Mouse (Mus musculus): ENCODE results near the gene Hbb-bh2. TPM values are rescaled to one million over a fixed set of nuclear protein-coding genes. Genes with fewer than 3 reads are reported as not detected.
"Not testable (repeated sequence)": the region's sequence is repeated elsewhere in the genome, so short reads cannot be mapped to it uniquely, and the experiment has no call there.

The Hbb-bh2 gene
- polyA plus RNA-seq, 1 experiment from 2014 or later = not detected

GRCm38 (mm10) chr7:103854669-103855068 is 14.3 kb upstream of the Hbb-bh2 start:
- no peak for ATAC-seq (ENCODE audit: insufficient read depth, low FRiP score)
- Histone ChIP-seq H3K9me3 (replicated peaks; ENCODE audit: control insufficient read depth, low read length) (no peaks in the 10 kb centered on the region), H3K36me3 (ENCODE audit: control insufficient read depth, insufficient read depth, low read length) (no peaks in the 10 kb centered on the region), H3K4me1 (ENCODE audit: control insufficient read depth, insufficient read depth, low read length) (no peaks in the 10 kb centered on the region), H3K9ac (ENCODE audit: low read length) (no peak overlapping the region), H3K27ac (ENCODE audit: low read length) (no peak overlapping the region), H3K4me3 (replicated peaks; ENCODE audit: low read length) (no peak overlapping the region), H3K27me3 (ENCODE audit: control insufficient read depth, insufficient read depth, low read length) (no peaks in the 10 kb centered on the region), H3K4me2 (ENCODE audit: low read depth, low read length) (no peak overlapping the region)
- 56% methylated on average over 1 of the region's 1 CpGs for WGBS

GRCm38 (mm10) chr7:103853090-103853489 is 12.8 kb upstream of the Hbb-bh2 start, which contains the start of gene Hbb-y:
Gene Hbb-y, minus strand, starts transcription at chr7:103853216.
- no peaks in the 10 kb centered on the region for H3K4me1 ChIP-seq (ENCODE audit: control insufficient read depth, insufficient read depth, low read length)
- no peaks in the 10 kb centered on the region for H3K36me3 ChIP-seq (ENCODE audit: control insufficient read depth, insufficient read depth, low read length)
- 64% methylated on average over 2 of the region's 2 CpGs for WGBS
- no peak within 1 kb of the TSS for H3K4me2 ChIP-seq (ENCODE audit: low read depth, low read length)
- H3K27me3 ChIP-seq (ENCODE audit: control insufficient read depth, insufficient read depth, low read length) = no peaks in the 10 kb centered on the region
- H3K9me3 ChIP-seq (replicated peaks; ENCODE audit: control insufficient read depth, low read length) = no peaks in the 10 kb centered on the region
- ATAC-seq (ENCODE audit: insufficient read depth, low FRiP score) = no peak
- no peak within 1 kb of the TSS for H3K9ac ChIP-seq (ENCODE audit: low read length)
- H3K27ac ChIP-seq (ENCODE audit: low read length) = no peak within 1 kb of the TSS
- H3K4me3 ChIP-seq (replicated peaks; ENCODE audit: low read length) = no peak within 1 kb of the TSS

- H3K4me2 ChIP-seq (ENCODE audit: low read depth, low read length) = no peak overlapping the region
- H3K4me1 ChIP-seq (ENCODE audit: control insufficient read depth, insufficient read depth, low read length) = no peaks in the 10 kb centered on the region
- H3K27me3 ChIP-seq (ENCODE audit: control insufficient read depth, insufficient read depth, low read length) = no peaks in the 10 kb centered on the region
- no peaks in the 10 kb centered on the region for H3K36me3 ChIP-seq (ENCODE audit: control insufficient read depth, insufficient read depth, low read length)
- H3K9me3 ChIP-seq (replicated peaks; ENCODE audit: control insufficient read depth, low read length) = no peaks in the 10 kb centered on the region
- H3K9ac ChIP-seq (ENCODE audit: low read length) = no peak overlapping the region
- no peak overlapping the region for H3K4me3 ChIP-seq (replicated peaks; ENCODE audit: low read length)
- WGBS = 28% methylated on average over 2 of the region's 2 CpGs
- ATAC-seq (ENCODE audit: insufficient read depth, low FRiP score) = no peak
- H3K27ac ChIP-seq (ENCODE audit: low read length) = no peak overlapping the region
Measured at GRCm38 (mm10) chr7:103844525-103845325, 4.4 kb upstream of the Hbb-bh2 start.

- Histone ChIP-seq H3K4me2 (ENCODE audit: low read depth, low read length) (no peak within 1 kb of the TSS), H3K4me1 (ENCODE audit: control insufficient read depth, insufficient read depth, low read length) (no peaks in the 10 kb centered on the region), H3K27me3 (ENCODE audit: control insufficient read depth, insufficient read depth, low read length) (no peaks in the 10 kb centered on the region), H3K9ac (ENCODE audit: low read length) (no peak within 1 kb of the TSS), H3K36me3 (ENCODE audit: control insufficient read depth, insufficient read depth, low read length) (no peaks in the 10 kb centered on the region), H3K4me3 (replicated peaks; ENCODE audit: low read length) (no peak within 1 kb of the TSS), H3K9me3 (replicated peaks; ENCODE audit: control insufficient read depth, low read length) (no peaks in the 10 kb centered on the region), H3K27ac (ENCODE audit: low read length) (no peak within 1 kb of the TSS)
- no peak for ATAC-seq (ENCODE audit: insufficient read depth, low FRiP score)
- WGBS = 69% methylated on average over 2 of the region's 2 CpGs
Measured at GRCm38 (mm10) chr7:103843034-103843433, 2.7 kb upstream of the Hbb-bh2 start, which contains the start of gene Hbb-bh1. Gene Hbb-bh1, minus strand, starts transcription at chr7:103843164.

- Histone ChIP-seq H3K36me3 (ENCODE audit: control insufficient read depth, insufficient read depth, low read length) (no peaks in the 10 kb centered on the region), H3K9me3 (replicated peaks; ENCODE audit: control insufficient read depth, low read length) (no peaks in the 10 kb centered on the region), H3K27ac (ENCODE audit: low read length) (no peak within 1 kb of the TSS), H3K27me3 (ENCODE audit: control insufficient read depth, insufficient read depth, low read length) (no peaks in the 10 kb centered on the region), H3K4me2 (ENCODE audit: low read depth, low read length) (no peak within 1 kb of the TSS), H3K4me3 (replicated peaks; ENCODE audit: low read length) (no peak within 1 kb of the TSS), H3K9ac (ENCODE audit: low read length) (no peak within 1 kb of the TSS), H3K4me1 (ENCODE audit: control insufficient read depth, insufficient read depth, low read length) (no peaks in the 10 kb centered on the region)
- ATAC-seq (ENCODE audit: insufficient read depth, low FRiP score) = peak; percentile 86
- 90% methylated on average over 4 of the region's 4 CpGs for WGBS
Measured at GRCm38 (mm10) chr7:103827808-103828207, 12.5 kb downstream of the Hbb-bh2 start, which contains the start of gene Hbb-bs. Gene Hbb-bs, minus strand, starts transcription at chr7:103828096.

GRCm38 (mm10) chr7:103827139-103827538 is 13.2 kb downstream of the Hbb-bh2 start:
- H3K36me3 ChIP-seq (ENCODE audit: control insufficient read depth, insufficient read depth, low read length); H3K4me1 ChIP-seq (ENCODE audit: control insufficient read depth, insufficient read depth, low read length); H3K9ac ChIP-seq (ENCODE audit: low read length); H3K9me3 ChIP-seq (replicated peaks; ENCODE audit: control insufficient read depth, low read length); H3K27me3 ChIP-seq (ENCODE audit: control insufficient read depth, insufficient read depth, low read length); H3K27ac ChIP-seq (ENCODE audit: low read length); H3K4me2 ChIP-seq (ENCODE audit: low read depth, low read length); H3K4me3 ChIP-seq (replicated peaks; ENCODE audit: low read length); ATAC-seq (ENCODE audit: insufficient read depth, low FRiP score): not testable (repeated sequence)
- no CpG with 5 or more reads among the region's 2 CpGs for WGBS

- H3K9ac ChIP-seq (ENCODE audit: low read length) = no peak overlapping the region
- no peaks in the 10 kb centered on the region for H3K4me1 ChIP-seq (ENCODE audit: control insufficient read depth, insufficient read depth, low read length)
- H3K9me3 ChIP-seq (replicated peaks; ENCODE audit: control insufficient read depth, low read length) = no peaks in the 10 kb centered on the region
- no peaks in the 10 kb centered on the region for H3K36me3 ChIP-seq (ENCODE audit: control insufficient read depth, insufficient read depth, low read length)
- no peak overlapping the region for H3K4me3 ChIP-seq (replicated peaks; ENCODE audit: low read length)
- 0 out of 2 replicates have a peak, but pooled peaks have one; percentile 7 for ATAC-seq (ENCODE audit: insufficient read depth, low FRiP score)
- no peak overlapping the region for H3K27ac ChIP-seq (ENCODE audit: low read length)
- no peak overlapping the region for H3K4me2 ChIP-seq (ENCODE audit: low read depth, low read length)
- WGBS = 63% methylated on average over 3 of the region's 3 CpGs
- H3K27me3 ChIP-seq (ENCODE audit: control insufficient read depth, insufficient read depth, low read length) = no peaks in the 10 kb centered on the region
Measured at GRCm38 (mm10) chr7:103826255-103826887, 13.9 kb downstream of the Hbb-bh2 start.

GRCm38 (mm10) chr7:103825536-103826254 is 14.6 kb downstream of the Hbb-bh2 start:
- H3K4me3 ChIP-seq (replicated peaks; ENCODE audit: low read length) = no peak overlapping the region
- no peaks in the 10 kb centered on the region for H3K4me1 ChIP-seq (ENCODE audit: control insufficient read depth, insufficient read depth, low read length)
- H3K9ac ChIP-seq (ENCODE audit: low read length) = no peak overlapping the region
- no peaks in the 10 kb centered on the region for H3K36me3 ChIP-seq (ENCODE audit: control insufficient read depth, insufficient read depth, low read length)
- WGBS = 89% methylated on average over 3 of the region's 3 CpGs
- H3K4me2 ChIP-seq (ENCODE audit: low read depth, low read length) = no peak overlapping the region
- no peak overlapping the region for H3K27ac ChIP-seq (ENCODE audit: low read length)
- H3K9me3 ChIP-seq (replicated peaks; ENCODE audit: control insufficient read depth, low read length) = no peaks in the 10 kb centered on the region
- peak; percentile 69; the same call in 1 of the 2 replicates for ATAC-seq (ENCODE audit: insufficient read depth, low FRiP score)
- no peaks in the 10 kb centered on the region for H3K27me3 ChIP-seq (ENCODE audit: control insufficient read depth, insufficient read depth, low read length)

- H3K9me3 ChIP-seq (replicated peaks; ENCODE audit: control insufficient read depth, low read length) = no peaks in the 10 kb centered on the region
- no peak for ATAC-seq (ENCODE audit: insufficient read depth, low FRiP score)
- H3K4me3 ChIP-seq (replicated peaks; ENCODE audit: low read length) = no peak overlapping the region
- H3K4me1 ChIP-seq (ENCODE audit: control insufficient read depth, insufficient read depth, low read length) = no peaks in the 10 kb centered on the region
- 80% methylated on average over 2 of the region's 2 CpGs for WGBS
- H3K36me3 ChIP-seq (ENCODE audit: control insufficient read depth, insufficient read depth, low read length) = no peaks in the 10 kb centered on the region
- H3K9ac ChIP-seq (ENCODE audit: low read length) = no peak overlapping the region
- H3K4me2 ChIP-seq (ENCODE audit: low read depth, low read length) = no peak overlapping the region
- no peak overlapping the region for H3K27ac ChIP-seq (ENCODE audit: low read length)
- H3K27me3 ChIP-seq (ENCODE audit: control insufficient read depth, insufficient read depth, low read length) = no peaks in the 10 kb centered on the region
Measured at GRCm38 (mm10) chr7:103824597-103824996, 15.7 kb downstream of the Hbb-bh2 start.

All from stomach, embryonic 16.5 days (tissue).